Mouse (Mus musculus) kidney, adult 10 weeks (tissue): Measurements from ENCODE around the gene Plbd2. TPM values are rescaled to one million over a fixed set of nuclear protein-coding genes. Genes with fewer than 3 reads are reported as not detected.

Experiments used
- polyA plus RNA-seq: library from polyadenylated mRNA; stranded (reverse); fragments of 350-450 nt; fragmentation: Illumina TruSeq; extraction: RNeasy Lipid Tissue Mini Kit (QIAGEN cat#74804); gene quantifications from one replicate; pipeline ENCODE4 v1.2.3, GENCODE M21; 2014; ENCODE audit warnings: low read depth, low replicate concordance

The Plbd2 gene
- polyA plus RNA-seq = 0.49 TPM

DNA sequence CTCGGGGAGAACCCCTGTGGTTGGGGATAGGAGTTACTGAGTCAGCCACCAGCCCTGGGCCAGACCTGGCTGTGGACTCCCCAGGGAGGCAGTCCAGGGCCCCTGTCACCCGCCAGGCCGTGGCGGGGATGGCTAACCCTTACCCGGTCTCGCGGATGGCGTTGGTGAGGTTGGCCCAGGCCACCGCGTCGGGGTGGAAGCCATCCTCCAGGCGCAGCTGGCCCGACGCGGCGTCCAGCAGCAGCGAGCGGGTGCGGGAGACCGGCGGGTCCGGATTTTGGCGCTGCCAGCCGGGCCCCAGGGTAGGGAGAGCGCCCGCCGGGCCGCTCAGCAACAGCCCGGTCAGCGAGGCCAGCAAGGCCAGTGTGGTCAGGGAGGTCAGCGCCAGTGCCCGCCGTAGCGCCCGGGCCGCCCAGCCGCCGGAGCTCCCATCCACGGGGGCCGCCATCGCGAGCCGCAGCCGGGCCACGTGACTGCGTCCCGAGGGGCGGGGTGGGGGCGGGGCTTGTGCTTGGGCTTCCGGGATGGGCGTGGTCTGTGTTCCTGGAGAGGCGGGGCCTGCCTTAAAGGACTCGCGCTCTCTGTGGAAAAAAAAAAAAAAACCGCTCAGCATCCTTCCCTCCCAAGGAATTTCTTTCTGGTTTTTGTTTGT, at the start of gene Plbd2:
Plbd2 (minus strand) TSS at position 482 of the 652 bp plus-strand sequence.

DNA sequence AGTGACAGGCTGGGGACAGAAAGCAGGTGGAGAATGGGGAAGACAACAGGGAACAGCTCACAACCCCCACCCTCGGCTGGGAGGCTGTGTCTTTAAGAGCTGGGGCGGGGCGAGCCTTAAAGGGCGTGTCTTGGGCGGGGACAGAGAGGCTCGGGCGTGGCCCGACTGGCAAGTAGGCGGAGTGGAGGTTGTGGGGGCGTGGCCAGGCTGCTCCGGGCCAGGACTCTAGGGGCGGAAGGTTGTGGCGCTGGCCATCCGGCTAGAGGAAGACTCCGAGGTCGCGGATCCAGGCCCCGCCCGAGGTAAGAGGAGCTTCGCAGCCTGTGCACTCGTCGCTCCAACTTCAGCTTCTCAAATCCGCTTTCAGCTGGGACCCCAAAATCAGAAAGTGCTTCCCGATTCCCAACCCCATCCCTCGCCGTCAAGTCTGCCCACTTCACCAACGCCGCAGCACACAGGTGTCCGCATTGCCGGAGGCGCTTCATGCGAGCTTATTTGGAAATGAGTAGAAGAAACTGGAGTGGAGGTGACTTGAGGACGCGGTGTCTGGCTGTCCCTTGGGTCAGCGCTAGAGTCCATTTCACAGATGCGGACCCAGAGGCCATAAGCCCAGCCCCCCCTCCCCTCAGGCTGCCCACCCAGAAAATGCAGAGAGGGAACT, 7.7 kb upstream of the Plbd2 start, which contains the start of gene Slc8b1:
Slc8b1 (plus strand) TSS at position 187 of the 661 bp plus-strand sequence.

DNA sequence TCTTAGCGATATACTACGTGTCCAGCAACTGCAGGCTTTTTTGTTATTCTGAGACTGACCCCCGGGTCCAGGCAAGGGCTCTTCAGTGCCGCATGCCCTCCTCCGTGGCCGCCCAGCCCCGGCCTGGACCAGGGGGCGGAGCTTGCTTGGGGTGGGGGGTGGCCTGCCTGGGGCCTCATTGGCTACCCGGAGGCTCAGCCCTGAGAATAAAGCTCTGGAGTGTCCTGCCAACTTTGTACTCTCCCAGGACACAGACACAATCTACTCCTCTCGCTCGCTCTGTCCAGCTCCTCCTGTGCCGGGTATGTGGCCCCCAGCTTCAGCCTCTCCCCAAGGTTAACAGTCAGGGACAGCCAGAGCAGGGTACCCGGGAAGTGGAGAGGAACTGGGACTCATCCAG, 27.1 kb downstream of the Plbd2 start, which contains the start of gene Sds:
Sds (plus strand) TSS at position 231 of the 400 bp plus-strand sequence.

DNA sequence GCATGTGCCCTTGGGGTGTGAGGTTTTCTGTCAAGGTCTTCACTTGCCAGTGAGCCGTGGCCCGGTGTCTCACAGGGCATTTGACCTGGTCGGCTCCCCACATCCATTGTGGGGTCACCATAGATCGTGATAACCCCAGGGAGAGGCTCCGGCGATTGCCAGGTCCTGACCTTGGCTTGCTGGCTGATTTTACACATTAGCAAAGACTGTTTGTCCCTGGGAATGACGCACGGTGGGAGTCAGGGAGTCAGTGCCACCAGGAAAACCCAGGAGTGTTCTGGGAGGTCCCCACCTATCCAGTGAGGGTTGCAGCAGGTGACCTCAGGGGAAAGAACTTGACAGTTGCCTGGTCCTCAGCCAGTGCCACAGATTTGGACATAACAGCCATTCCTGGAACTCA, 30.7 kb downstream of the Plbd2 start, which contains the start of gene Sdsl:
Sdsl (minus strand) TSS at position 41 of the 400 bp plus-strand sequence.

Other genes starting within 250 kb of the Plbd2 start
- gene Lhx5, start 71.9 kb downstream of the Plbd2 start, polyA plus RNA-seq = not detected
- gene Sdsl, start 30.8 kb downstream of the Plbd2 start, polyA plus RNA-seq = not detected
- gene Sds, start 27.1 kb downstream of the Plbd2 start, polyA plus RNA-seq = not detected
- 0.53 TPM for gene Slc8b1, start 7.5 kb upstream of the Plbd2 start, polyA plus RNA-seq
- gene Tpcn1, start 85.0 kb upstream of the Plbd2 start, polyA plus RNA-seq = 9.7 TPM
- not detected for gene Iqcd, start 85.4 kb upstream of the Plbd2 start, polyA plus RNA-seq
- gene Rita1, start 109.0 kb upstream of the Plbd2 start, polyA plus RNA-seq = not detected
- 0.32 TPM for gene Ddx54, start 109.1 kb upstream of the Plbd2 start, polyA plus RNA-seq
- gene Cfap73, start 130.6 kb upstream of the Plbd2 start, polyA plus RNA-seq = not detected
- not detected for gene Rasal1, start 145.2 kb upstream of the Plbd2 start, polyA plus RNA-seq
- not detected for gene Dtx1, start 208.3 kb upstream of the Plbd2 start, polyA plus RNA-seq
- 0.57 TPM for gene Oas2, start 246.2 kb upstream of the Plbd2 start, polyA plus RNA-seq